Mouse (Mus musculus): Measurements from ENCODE around the gene P4ha1.
"Not testable (repeated sequence)": the region's sequence is repeated elsewhere in the genome, so short reads cannot be mapped to it uniquely, and the experiment has no call there.

The P4ha1 gene

GRCm38 (mm10) chr10:59323100-59323487, at the start of gene P4ha1:
P4ha1 (plus strand) TSS chr10:59323296.
- DNase-seq, result peak; percentile 99 to 100

- DNase-seq, result no peak
Observed at GRCm38 (mm10) chr10:59275745-59276144, 47.4 kb upstream of the P4ha1 start.

- DNase-seq, result peak in 1 of 2 experiments; percentile 13
Observed at GRCm38 (mm10) chr10:59277116-59277515, 46.0 kb upstream of the P4ha1 start.

- DNase-seq, result no peak
Observed at GRCm38 (mm10) chr10:59277729-59278475, 45.2 kb upstream of the P4ha1 start.

GRCm38 (mm10) chr10:59283164-59283563, 39.9 kb upstream of the P4ha1 start:
- DNase-seq, result peak in 1 of 2 experiments; percentile 36

- DNase-seq, result no peak
Observed at GRCm38 (mm10) chr10:59283749-59284148, 39.3 kb upstream of the P4ha1 start.

- DNase-seq, result no peak
Observed at GRCm38 (mm10) chr10:59285530-59285929, 37.6 kb upstream of the P4ha1 start.

- DNase-seq, result no peak
Observed at GRCm38 (mm10) chr10:59287251-59287650, 35.8 kb upstream of the P4ha1 start.

GRCm38 (mm10) chr10:59287662-59288061, 35.4 kb upstream of the P4ha1 start:
- no peak for DNase-seq

GRCm38 (mm10) chr10:59289062-59289461, 34.0 kb upstream of the P4ha1 start:
- peak; percentile 48 to 53 for DNase-seq

GRCm38 (mm10) chr10:59291536-59291935, 31.6 kb upstream of the P4ha1 start:
- DNase-seq, result no peak

- DNase-seq, result no peak
Observed at GRCm38 (mm10) chr10:59292079-59292478, 31.0 kb upstream of the P4ha1 start.

- peak; percentile 73 to 84 for DNase-seq
Observed at GRCm38 (mm10) chr10:59292558-59292957, 30.5 kb upstream of the P4ha1 start.

- DNase-seq, result peak; percentile 77 to 78
Observed at GRCm38 (mm10) chr10:59295241-59295811, 27.8 kb upstream of the P4ha1 start.

GRCm38 (mm10) chr10:59296261-59296660, 26.8 kb upstream of the P4ha1 start:
- DNase-seq, result peak; percentile 80 to 84

- not testable (repeated sequence) for DNase-seq
Observed at GRCm38 (mm10) chr10:59302671-59303070, 20.4 kb upstream of the P4ha1 start.

GRCm38 (mm10) chr10:59308993-59309715, 13.9 kb upstream of the P4ha1 start:
- peak; percentile 43 to 49 for DNase-seq

- no peak for DNase-seq
Observed at GRCm38 (mm10) chr10:59310124-59310523, 13.0 kb upstream of the P4ha1 start.

- DNase-seq, result peak; percentile 47 to 51
Observed at GRCm38 (mm10) chr10:59310691-59311457, 12.2 kb upstream of the P4ha1 start.

- DNase-seq, result no peak
Observed at GRCm38 (mm10) chr10:59311881-59312280, 11.2 kb upstream of the P4ha1 start.

- DNase-seq, result no peak
Observed at GRCm38 (mm10) chr10:59321112-59321511, 2.0 kb upstream of the P4ha1 start.

GRCm38 (mm10) chr10:59322271-59322670, 825 bp upstream of the P4ha1 start:
- no peak for DNase-seq

All from lung, postnatal 4 days (tissue).